Mouse (Mus musculus): ENCODE data around the gene Rhbdd1. TPM values are rescaled to one million over a fixed set of nuclear protein-coding genes. Genes with fewer than 3 reads are reported as not detected.

Rhbdd1 gene
- polyA plus RNA-seq, 1 experiment from 2014 or later, result 7.5 TPM

DNA sequence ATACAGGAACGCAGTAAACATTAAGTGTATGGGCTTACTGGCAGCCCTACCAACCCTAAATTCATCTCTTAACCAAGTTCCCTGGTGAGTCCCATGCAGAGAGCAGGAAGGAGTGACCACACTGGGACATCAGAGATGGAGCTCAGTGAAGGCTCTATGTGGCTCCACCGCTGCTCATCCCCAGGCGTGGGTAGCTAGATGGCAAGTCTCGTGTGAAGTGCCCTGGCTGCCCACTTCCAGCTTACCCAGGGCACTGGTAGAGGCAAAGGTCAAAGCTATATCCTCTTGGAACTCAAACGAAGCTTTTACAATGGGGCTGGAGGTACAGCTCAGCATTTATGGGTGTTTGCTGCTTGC, 117.4 kb downstream of the Rhbdd1 start:
- no peaks in the 10 kb centered on the region for H3K9me3 ChIP-seq (ENCODE audit: control insufficient read depth, low read length)
- 75% methylated on average over 5 of the region's 5 CpGs for WGBS
- no peak overlapping the region for H3K9ac ChIP-seq (ENCODE audit: low read length)
- peak; percentile 25; the same call in 1 of the 2 replicates for ATAC-seq (replicated peaks; ENCODE audit: low FRiP score)
- DNase-seq (ENCODE audit: low spot score), result no peak
- H3K36me3 ChIP-seq (ENCODE audit: control insufficient read depth, insufficient read depth, low read length), result no peaks in the 10 kb centered on the region
- H3K4me1 ChIP-seq (replicated peaks; ENCODE audit: control insufficient read depth, insufficient read depth, low read length), result no peaks in the 10 kb centered on the region
- no peak overlapping the region for H3K4me2 ChIP-seq (ENCODE audit: low read depth, low read length, severe bottlenecking)
- H3K27ac ChIP-seq (ENCODE audit: low read depth, low read length), result no peak overlapping the region
- H3K4me3 ChIP-seq (ENCODE audit: low read depth, low read length), result no peak overlapping the region
- H3K27me3 ChIP-seq (ENCODE audit: control insufficient read depth, insufficient read depth, low read length), result no peaks in the 10 kb centered on the region

DNA sequence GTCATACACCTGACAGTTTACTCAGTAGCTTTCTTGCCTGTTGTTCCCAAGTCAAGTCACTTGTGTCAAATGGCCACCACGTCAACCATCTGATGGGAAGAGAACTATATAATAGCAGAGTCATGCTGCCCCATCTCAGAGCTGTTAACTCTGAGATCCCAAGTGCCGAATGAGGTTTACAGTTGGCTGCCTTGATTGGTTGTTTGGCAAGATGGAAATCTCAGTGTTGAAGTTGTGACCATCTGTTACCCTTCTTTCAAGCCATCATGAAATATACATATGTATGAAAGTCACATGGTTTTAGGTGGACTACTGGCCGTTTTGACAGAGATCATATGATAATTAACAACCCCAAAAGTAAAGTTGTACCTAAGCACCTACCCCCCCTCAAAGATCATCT, 121.0 kb downstream of the Rhbdd1 start:
- 82% methylated on average over 3 of the region's 3 CpGs for WGBS
- Histone ChIP-seq H3K9me3 (ENCODE audit: control insufficient read depth, low read length) (no peaks in the 10 kb centered on the region), H3K4me3 (ENCODE audit: low read depth, low read length) (no peak overlapping the region), H3K36me3 (ENCODE audit: control insufficient read depth, insufficient read depth, low read length) (no peaks in the 10 kb centered on the region), H3K4me1 (replicated peaks; ENCODE audit: control insufficient read depth, insufficient read depth, low read length) (no peaks in the 10 kb centered on the region), H3K27ac (ENCODE audit: low read depth, low read length) (no peak overlapping the region), H3K4me2 (ENCODE audit: low read depth, low read length, severe bottlenecking) (no peak overlapping the region), H3K27me3 (ENCODE audit: control insufficient read depth, insufficient read depth, low read length) (no peaks in the 10 kb centered on the region), H3K9ac (ENCODE audit: low read length) (no peak overlapping the region)
- ATAC-seq (replicated peaks; ENCODE audit: low FRiP score) (no peak), DNase-seq (ENCODE audit: low spot score) (no peak)

DNA sequence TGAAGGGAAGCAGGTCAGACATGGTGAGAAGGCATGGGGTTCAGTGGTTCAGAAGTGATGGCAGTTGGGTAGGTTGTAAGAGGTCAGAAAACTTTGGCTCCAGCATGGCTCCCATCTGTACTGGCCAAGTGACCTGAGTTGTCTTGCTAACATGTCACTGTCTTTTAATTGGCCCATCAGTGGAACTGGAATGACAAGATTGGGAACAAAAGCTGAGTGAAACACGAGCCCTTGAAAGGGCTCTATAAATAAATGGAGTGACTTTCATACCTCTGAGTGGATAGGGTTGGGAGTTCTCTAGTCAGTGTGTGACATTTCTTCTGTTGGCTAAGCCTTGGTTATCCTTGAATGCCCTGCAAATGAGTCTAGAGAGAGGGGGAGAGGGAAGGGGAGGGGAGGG, 123.9 kb downstream of the Rhbdd1 start:
- H3K9ac ChIP-seq (ENCODE audit: low read length), result no peak overlapping the region
- H3K4me2 ChIP-seq (ENCODE audit: low read depth, low read length, severe bottlenecking), result no peak overlapping the region
- H3K36me3 ChIP-seq (ENCODE audit: control insufficient read depth, insufficient read depth, low read length), result no peaks in the 10 kb centered on the region
- WGBS, result 79% methylated on average over 1 of the region's 1 CpGs
- DNase-seq (ENCODE audit: low spot score) (no peak), ATAC-seq (replicated peaks; ENCODE audit: low FRiP score) (no peak)
- no peak overlapping the region for H3K4me3 ChIP-seq (ENCODE audit: low read depth, low read length)
- no peaks in the 10 kb centered on the region for H3K27me3 ChIP-seq (ENCODE audit: control insufficient read depth, insufficient read depth, low read length)
- no peaks in the 10 kb centered on the region for H3K4me1 ChIP-seq (replicated peaks; ENCODE audit: control insufficient read depth, insufficient read depth, low read length)
- H3K9me3 ChIP-seq (ENCODE audit: control insufficient read depth, low read length), result no peaks in the 10 kb centered on the region
- no peak overlapping the region for H3K27ac ChIP-seq (ENCODE audit: low read depth, low read length)

DNA sequence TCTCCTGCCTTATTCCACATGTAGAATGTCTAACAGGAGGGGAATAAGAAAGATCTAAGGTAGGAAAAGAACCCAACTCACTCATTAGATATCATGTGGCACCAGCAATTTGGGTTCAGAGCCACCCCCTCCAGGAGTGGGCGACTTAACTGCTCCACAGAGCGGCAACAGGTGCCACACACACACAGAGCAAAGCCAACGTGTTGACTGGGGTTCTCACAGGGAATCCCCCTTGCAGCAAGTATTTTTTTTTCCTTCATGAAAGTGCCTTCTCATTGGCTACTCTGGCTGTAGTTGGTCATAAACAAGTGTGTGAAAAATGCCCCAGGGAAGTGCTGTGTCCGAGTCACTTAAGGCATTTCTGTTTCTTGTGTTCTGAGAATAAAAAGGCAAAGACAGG, 127.3 kb downstream of the Rhbdd1 start:
- H3K9me3 ChIP-seq (ENCODE audit: control insufficient read depth, low read length), result no peaks in the 10 kb centered on the region
- no peak overlapping the region for H3K4me2 ChIP-seq (ENCODE audit: low read depth, low read length, severe bottlenecking)
- DNase-seq (ENCODE audit: low spot score), result no peak
- H3K27me3 ChIP-seq (ENCODE audit: control insufficient read depth, insufficient read depth, low read length), result no peaks in the 10 kb centered on the region
- H3K4me3 ChIP-seq (ENCODE audit: low read depth, low read length), result no peak overlapping the region
- no peak for ATAC-seq (replicated peaks; ENCODE audit: low FRiP score)
- no peak overlapping the region for H3K9ac ChIP-seq (ENCODE audit: low read length)
- H3K36me3 ChIP-seq (ENCODE audit: control insufficient read depth, insufficient read depth, low read length), result no peaks in the 10 kb centered on the region
- H3K4me1 ChIP-seq (replicated peaks; ENCODE audit: control insufficient read depth, insufficient read depth, low read length), result no peaks in the 10 kb centered on the region
- H3K27ac ChIP-seq (ENCODE audit: low read depth, low read length), result no peak overlapping the region
- WGBS, result 78% methylated on average over 4 of the region's 4 CpGs

DNA sequence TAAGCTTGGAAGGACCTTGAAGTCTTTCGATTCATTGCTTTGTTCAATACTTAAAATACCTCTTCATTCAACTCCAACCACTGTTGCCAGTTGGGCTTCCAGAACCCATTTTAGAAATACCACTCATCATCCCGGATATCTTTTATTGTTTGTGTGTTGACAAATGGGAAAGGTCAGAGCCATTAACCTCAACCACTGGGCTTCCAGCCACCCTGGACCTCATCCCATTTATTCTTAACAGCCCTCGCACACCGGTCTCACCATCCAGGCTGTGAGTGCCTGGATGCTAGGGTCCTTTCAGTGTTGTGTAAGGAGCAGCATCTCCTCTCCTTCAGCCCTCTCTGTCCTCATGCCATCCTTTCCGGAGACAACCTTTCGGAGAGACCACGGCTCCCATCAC, 129.8 kb downstream of the Rhbdd1 start:
- WGBS, result 90% methylated on average over 7 of the region's 7 CpGs
- DNase-seq (ENCODE audit: low spot score) (no peak), ATAC-seq (replicated peaks; ENCODE audit: low FRiP score) (no peak)
- Histone ChIP-seq H3K9me3 (ENCODE audit: control insufficient read depth, low read length) (no peaks in the 10 kb centered on the region), H3K27me3 (ENCODE audit: control insufficient read depth, insufficient read depth, low read length) (no peaks in the 10 kb centered on the region), H3K4me1 (replicated peaks; ENCODE audit: control insufficient read depth, insufficient read depth, low read length) (no peaks in the 10 kb centered on the region), H3K9ac (ENCODE audit: low read length) (no peak overlapping the region), H3K36me3 (ENCODE audit: control insufficient read depth, insufficient read depth, low read length) (no peaks in the 10 kb centered on the region), H3K4me3 (ENCODE audit: low read depth, low read length) (no peak overlapping the region), H3K4me2 (ENCODE audit: low read depth, low read length, severe bottlenecking) (no peak overlapping the region), H3K27ac (ENCODE audit: low read depth, low read length) (no peak overlapping the region)

DNA sequence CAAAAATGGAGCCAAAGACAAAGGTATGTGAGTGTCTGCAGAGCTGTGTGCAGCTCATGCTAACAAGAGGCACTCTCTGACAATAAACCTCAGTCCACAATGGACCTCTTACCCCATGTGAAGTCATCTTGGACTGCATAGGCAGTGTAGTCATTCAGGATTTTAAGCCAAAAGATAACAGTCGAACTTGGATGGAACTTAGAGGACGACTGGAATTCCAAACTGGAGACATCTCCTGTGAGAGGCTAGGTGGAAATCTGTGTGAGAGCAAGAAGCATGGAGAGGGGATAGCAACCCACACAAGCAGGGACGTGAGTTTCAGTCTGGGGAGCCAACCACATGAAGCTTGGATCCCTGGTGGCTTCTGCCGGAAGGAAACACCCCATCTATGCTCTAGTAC, 133.6 kb downstream of the Rhbdd1 start:
- H3K27me3 ChIP-seq (ENCODE audit: control insufficient read depth, insufficient read depth, low read length), result no peaks in the 10 kb centered on the region
- H3K36me3 ChIP-seq (ENCODE audit: control insufficient read depth, insufficient read depth, low read length), result no peaks in the 10 kb centered on the region
- no peak overlapping the region for H3K4me3 ChIP-seq (ENCODE audit: low read depth, low read length)
- no peak overlapping the region for H3K9ac ChIP-seq (ENCODE audit: low read length)
- 86% methylated on average over 4 of the region's 4 CpGs for WGBS
- H3K4me1 ChIP-seq (replicated peaks; ENCODE audit: control insufficient read depth, insufficient read depth, low read length), result peaks cover 1% of the 10 kb centered on the region; the same call in 1 of the 2 replicates
- no peak overlapping the region for H3K27ac ChIP-seq (ENCODE audit: low read depth, low read length)
- H3K9me3 ChIP-seq (ENCODE audit: control insufficient read depth, low read length), result no peaks in the 10 kb centered on the region
- ATAC-seq (replicated peaks; ENCODE audit: low FRiP score) (no peak), DNase-seq (ENCODE audit: low spot score) (no peak)
- no peak overlapping the region for H3K4me2 ChIP-seq (ENCODE audit: low read depth, low read length, severe bottlenecking)

DNA sequence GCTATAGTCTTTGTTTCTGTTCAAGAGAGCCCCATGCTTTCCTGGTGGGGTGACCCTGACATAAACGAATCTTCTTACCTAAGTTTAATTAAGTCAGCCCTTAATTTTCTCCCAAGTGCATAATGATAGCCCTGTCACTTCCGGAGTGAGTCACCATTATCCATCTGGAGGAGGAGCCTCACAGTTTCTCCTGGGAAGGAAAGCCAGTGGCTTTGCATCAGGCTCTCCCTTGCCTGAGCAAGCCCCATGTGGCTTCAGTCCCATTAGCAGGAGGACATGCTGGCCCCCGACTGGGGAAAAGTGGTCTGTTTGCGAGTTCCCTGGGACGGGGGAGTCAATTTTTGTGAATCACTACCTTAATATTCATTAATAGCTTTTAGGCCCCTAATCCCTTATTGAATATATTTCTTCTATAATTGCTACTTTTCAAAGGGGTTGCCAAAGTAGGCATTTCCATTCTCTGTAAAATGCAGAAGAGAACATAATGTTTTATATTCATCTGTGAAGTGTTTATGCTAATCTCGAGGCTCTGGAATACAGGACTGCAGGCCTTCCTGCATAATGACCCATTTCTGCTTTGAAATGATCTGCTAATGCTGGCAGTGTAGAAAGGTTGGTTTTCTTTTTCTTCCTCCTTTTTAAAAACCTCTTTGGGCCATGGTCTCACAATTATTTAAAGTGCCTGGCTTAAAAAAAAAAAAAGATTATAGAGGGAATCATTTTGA, 135.8 kb downstream of the Rhbdd1 start:
- no peak overlapping the region for H3K4me2 ChIP-seq (ENCODE audit: low read depth, low read length, severe bottlenecking)
- DNase-seq (ENCODE audit: low spot score), result no peak
- ATAC-seq (replicated peaks; ENCODE audit: low FRiP score), result peak; percentile 88
- no peak overlapping the region for H3K4me3 ChIP-seq (ENCODE audit: low read depth, low read length)
- no peaks in the 10 kb centered on the region for H3K36me3 ChIP-seq (ENCODE audit: control insufficient read depth, insufficient read depth, low read length)
- H3K9ac ChIP-seq (ENCODE audit: low read length), result no peak overlapping the region
- no peaks in the 10 kb centered on the region for H3K9me3 ChIP-seq (ENCODE audit: control insufficient read depth, low read length)
- H3K4me1 ChIP-seq (replicated peaks; ENCODE audit: control insufficient read depth, insufficient read depth, low read length), result peaks cover 1% of the 10 kb centered on the region; the same call in 1 of the 2 replicates
- WGBS, result 21% methylated on average over 6 of the region's 6 CpGs
- no peaks in the 10 kb centered on the region for H3K27me3 ChIP-seq (ENCODE audit: control insufficient read depth, insufficient read depth, low read length)
- H3K27ac ChIP-seq (ENCODE audit: low read depth, low read length), result no peak overlapping the region

DNA sequence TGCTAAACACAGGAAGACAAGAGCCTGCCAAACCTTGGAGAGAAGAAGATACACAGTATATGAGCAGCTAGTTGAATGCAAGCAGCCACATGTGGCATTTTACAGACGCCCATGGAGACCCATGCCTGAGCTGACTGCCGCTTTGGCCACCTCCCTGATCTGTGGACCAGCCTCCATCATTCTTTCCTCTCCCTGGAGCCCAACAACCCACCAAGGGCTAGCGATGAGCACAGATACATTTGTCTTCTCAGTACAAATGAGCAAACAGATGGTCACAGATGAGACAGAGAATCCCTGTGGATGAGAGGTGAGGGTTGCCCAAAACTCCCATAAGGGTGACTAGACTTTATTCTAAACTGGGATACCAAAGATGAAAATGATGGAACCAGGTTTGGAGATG, 137.8 kb downstream of the Rhbdd1 start:
- Histone ChIP-seq H3K9me3 (ENCODE audit: control insufficient read depth, low read length) (no peaks in the 10 kb centered on the region), H3K27ac (ENCODE audit: low read depth, low read length) (no peak overlapping the region; the same call in 1 of the 2 replicates), H3K4me1 (replicated peaks; ENCODE audit: control insufficient read depth, insufficient read depth, low read length) (peaks cover 1% of the 10 kb centered on the region; the same call in 1 of the 2 replicates), H3K27me3 (ENCODE audit: control insufficient read depth, insufficient read depth, low read length) (no peaks in the 10 kb centered on the region), H3K4me3 (ENCODE audit: low read depth, low read length) (no peak overlapping the region), H3K4me2 (ENCODE audit: low read depth, low read length, severe bottlenecking) (no peak overlapping the region), H3K36me3 (ENCODE audit: control insufficient read depth, insufficient read depth, low read length) (no peaks in the 10 kb centered on the region), H3K9ac (ENCODE audit: low read length) (no peak overlapping the region)
- ATAC-seq (replicated peaks; ENCODE audit: low FRiP score) (no peak), DNase-seq (ENCODE audit: low spot score) (no peak)
- 100% methylated on average over 3 of the region's 3 CpGs for WGBS

DNA sequence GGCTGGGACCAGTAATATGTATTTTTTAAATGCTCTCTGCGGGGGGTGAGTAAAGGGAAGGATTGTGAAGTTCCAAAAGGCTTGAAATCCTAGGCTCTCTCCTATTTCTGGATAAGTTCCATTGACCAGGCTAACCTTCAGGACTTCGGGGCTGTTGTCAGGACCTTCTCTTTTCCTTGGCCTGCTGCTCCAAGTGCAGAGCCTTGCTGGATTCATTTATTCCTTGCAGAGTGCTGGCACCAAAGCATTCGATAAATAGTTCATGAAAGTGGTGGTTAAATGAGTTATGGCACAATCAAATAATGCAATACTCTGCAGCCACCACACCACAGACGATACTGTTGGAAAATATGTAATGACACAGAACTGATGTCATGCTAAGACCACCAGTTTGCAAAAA, 143.1 kb downstream of the Rhbdd1 start:
- no peak overlapping the region for H3K27ac ChIP-seq (ENCODE audit: low read depth, low read length)
- no peak overlapping the region for H3K4me2 ChIP-seq (ENCODE audit: low read depth, low read length, severe bottlenecking)
- ATAC-seq (replicated peaks; ENCODE audit: low FRiP score), result no peak
- H3K4me1 ChIP-seq (replicated peaks; ENCODE audit: control insufficient read depth, insufficient read depth, low read length), result no peaks in the 10 kb centered on the region
- no peaks in the 10 kb centered on the region for H3K27me3 ChIP-seq (ENCODE audit: control insufficient read depth, insufficient read depth, low read length)
- H3K4me3 ChIP-seq (ENCODE audit: low read depth, low read length), result no peak overlapping the region
- no peaks in the 10 kb centered on the region for H3K9me3 ChIP-seq (ENCODE audit: control insufficient read depth, low read length)
- DNase-seq (ENCODE audit: low spot score), result no peak
- WGBS, result 92% methylated on average over 4 of the region's 4 CpGs
- no peak overlapping the region for H3K9ac ChIP-seq (ENCODE audit: low read length)
- no peaks in the 10 kb centered on the region for H3K36me3 ChIP-seq (ENCODE audit: control insufficient read depth, insufficient read depth, low read length)

Measured in forebrain, embryonic 11.5 days (tissue).